Mouse (Mus musculus) cerebellum, adult 18-20 months (tissue): Measurements from ENCODE around the gene Sugt1.

Source experiments
- DNase-seq, 2 experiments: peaks; one replicate each; pipeline ENCODE4 v3.0.0; 2021

Gene Sugt1

GRCm38 (mm10) chr14:79608286-79608685 is 20.8 kb downstream of the Sugt1 start:
- DNase-seq: no peak

DNA sequence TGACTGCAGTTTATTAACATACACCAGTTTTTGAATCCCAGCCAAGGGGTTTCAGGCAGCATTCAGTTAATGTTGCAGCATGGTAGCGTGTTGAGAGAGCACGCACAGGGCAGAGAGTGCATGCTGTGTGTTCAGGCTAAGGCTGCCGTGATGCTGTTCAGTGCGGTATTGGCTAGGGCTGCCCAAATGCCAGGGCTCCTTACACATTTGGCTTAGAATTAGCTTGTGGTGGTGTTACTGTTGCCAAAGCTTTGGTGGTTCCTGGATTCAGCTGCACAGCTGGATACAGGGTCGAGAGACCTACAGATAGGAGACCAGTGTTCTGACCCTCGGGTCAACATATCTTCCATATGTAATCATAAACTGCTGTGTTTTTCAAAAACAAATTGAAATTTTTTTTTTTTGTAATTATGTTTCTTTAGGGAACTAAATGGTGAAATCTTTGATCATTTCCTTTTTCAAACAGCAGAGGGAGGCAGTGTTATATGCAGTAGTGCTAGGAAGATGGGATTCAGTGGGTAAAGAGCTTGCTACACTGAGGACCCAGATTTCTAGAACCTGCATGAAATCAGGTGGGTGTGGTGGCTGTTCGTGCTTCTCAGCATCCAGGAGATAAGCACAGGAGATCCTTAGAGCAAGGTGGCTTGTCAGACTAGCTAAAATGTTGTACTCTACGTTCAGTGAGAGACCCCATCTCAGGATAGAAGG is 29.8 kb downstream of the Sugt1 start:
- DNase-seq: no peak

GRCm38 (mm10) chr14:79619802-79620201 is 32.3 kb downstream of the Sugt1 start:
- no peak for DNase-seq

- no peak for DNase-seq
These were observed 33.7 kb downstream of the Sugt1 start for GRCm38 (mm10) chr14:79621143-79621542.

- DNase-seq: no peak
These were observed 44.8 kb downstream of the Sugt1 start for GRCm38 (mm10) chr14:79632330-79632729.

DNA sequence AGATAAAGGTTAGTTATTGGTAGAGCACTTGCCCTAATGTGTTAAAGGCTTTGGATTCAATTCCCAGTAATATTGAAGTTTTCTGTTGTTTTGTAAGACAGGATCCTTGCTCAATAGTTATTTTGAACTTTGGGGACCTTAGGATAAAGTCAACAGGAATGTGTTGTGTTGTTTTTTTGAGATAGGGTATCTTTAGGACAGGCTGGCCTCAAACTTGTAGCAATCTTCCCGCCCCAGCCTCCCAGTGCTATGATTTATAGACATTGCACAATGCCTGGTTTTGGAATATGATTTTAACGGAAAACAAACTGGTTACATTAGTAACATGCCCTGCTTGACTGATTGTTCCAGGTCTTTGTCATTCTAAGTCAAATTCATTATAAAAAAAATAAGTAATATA is 45.7 kb downstream of the Sugt1 start:
- DNase-seq: no peak

DNA sequence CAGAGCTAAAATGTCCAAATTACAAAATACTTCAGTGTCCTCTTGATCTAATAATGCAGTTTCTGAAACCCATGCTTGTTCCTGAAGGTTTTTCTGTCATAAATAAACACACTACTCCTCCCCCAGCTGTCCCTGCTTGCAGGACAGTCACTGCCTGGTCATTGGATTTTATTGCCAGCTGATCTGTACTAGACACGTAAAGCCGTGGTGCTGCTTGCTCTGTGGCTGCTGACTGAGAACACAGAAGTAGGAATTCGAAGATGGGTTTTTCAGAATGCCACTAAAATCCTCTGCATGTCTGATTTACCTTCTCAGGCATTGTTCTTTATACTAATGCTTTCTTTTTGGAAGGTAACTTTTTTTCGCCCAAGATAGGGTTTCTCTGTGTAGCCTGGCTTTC is 49.3 kb downstream of the Sugt1 start:
- DNase-seq: no peak

DNA sequence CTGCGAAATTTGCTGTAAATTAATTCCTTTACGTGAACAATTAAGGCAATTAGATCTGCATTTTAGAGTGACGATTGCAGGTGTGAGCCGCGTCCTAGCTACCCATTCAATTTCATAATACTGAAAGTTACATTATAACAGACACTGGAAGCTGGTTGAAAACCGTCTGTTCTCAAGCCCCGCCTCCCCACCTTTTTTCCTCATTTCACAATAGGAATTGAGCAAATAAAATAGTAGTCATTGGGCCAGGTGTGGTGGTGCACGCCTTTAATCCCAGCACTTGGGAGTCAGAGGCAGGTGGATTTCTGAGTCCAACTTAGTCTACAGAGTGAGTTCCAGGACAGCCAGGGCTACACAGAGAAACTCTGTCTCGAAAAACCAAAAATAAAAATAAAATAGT is 54.6 kb downstream of the Sugt1 start:
- DNase-seq: no peak

DNA sequence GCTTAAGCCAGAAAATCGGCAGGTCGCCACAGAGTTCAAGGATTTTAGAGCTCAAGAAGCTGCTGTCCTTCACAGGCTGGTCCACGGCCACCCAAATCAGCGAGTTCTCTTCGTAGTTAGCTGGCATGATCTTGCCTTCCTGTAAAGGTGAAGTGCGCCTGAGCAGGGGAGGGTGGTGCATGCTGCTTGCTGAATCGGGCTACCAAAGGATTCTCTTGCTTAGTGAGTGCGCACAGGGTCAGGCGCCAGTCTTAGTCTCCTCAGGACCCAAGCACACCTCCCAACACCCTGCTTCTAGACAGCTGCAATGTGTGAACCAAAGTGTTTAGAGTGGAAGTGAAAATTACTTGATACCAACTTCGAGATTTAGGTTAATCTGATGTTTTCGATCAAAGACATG is 57.9 kb downstream of the Sugt1 start:
- DNase-seq: no peak

DNA sequence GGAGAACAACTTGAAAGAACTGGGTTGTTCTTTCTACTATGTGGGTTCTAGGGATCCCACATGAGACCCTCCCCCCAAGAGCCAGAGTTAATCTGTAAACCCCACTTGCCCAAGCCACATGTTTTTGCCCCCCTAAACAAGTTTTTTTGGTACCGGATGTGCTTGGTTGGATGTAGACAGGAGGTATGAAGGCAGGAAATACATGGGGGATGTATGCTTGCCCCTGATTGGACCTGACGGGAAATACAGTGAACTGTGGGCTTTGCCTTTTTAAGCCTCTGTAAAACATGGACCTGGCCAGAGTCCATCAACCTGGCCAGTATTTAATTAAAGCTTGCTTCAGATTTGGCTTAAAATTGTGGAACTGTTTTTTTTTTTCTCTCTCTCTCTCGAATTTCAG is 62.2 kb downstream of the Sugt1 start:
- no peak for DNase-seq

DNA sequence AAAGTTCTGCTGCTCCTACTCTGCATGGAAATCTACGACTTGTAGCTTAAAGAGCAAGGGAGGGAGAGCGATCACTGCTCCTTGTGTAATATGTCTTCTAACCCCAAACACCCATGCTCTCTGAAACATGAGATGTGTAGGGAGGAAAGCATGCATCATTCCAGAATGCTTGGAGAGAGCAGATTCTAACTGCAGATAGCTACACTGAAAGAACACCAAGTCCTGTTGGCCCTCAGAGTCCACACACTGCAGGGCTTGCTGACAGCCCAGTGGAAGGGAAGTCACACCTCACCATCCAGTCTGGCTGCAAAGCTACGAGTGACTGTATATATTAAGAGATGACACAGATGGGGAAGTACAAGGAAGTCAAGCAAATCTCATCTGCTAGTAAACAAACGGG is 65.2 kb downstream of the Sugt1 start:
- DNase-seq: no peak

DNA sequence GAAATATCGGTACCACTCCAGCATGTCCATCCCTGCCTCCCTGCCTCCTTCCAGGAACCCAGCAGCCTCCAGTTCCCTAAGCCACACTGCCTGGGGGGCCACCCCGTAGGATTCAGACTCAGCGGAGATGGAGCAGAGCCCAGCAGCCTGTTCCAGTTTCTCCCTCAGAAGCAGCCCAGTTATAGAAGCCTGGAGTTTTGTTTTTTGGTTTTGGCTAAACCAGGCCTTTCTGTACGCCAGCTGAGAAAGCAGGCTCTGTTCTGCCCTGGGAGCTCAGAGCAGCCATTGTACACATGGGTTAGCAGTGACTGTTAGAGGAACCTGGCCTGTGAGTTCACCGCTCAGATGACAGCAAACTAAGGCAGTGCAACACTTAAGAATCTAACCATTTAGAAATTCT is 70.8 kb downstream of the Sugt1 start:
- peak; percentile 7 to 11 for DNase-seq

- DNase-seq: no peak
These were observed 71.4 kb downstream of the Sugt1 start for GRCm38 (mm10) chr14:79658748-79659508.

DNA sequence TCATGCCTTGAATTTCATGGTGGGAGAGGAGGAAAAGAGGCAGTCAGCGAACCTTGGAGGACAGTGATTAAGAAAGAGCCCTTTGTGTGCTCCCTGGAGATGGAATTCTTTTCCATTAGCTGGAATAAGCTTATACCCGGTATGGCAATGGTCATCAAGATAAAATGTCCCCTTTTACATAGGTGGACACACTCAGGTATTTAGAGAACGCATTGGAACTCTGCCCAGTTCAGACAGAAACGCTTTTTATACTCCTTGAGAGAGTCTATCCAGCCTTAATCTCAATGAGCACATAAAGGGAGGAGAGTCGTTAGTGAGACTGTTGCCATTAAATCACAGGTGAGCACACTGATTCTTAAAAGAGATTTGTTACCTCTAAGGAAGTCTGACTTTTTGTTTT is 73.0 kb downstream of the Sugt1 start:
- no peak for DNase-seq

DNA sequence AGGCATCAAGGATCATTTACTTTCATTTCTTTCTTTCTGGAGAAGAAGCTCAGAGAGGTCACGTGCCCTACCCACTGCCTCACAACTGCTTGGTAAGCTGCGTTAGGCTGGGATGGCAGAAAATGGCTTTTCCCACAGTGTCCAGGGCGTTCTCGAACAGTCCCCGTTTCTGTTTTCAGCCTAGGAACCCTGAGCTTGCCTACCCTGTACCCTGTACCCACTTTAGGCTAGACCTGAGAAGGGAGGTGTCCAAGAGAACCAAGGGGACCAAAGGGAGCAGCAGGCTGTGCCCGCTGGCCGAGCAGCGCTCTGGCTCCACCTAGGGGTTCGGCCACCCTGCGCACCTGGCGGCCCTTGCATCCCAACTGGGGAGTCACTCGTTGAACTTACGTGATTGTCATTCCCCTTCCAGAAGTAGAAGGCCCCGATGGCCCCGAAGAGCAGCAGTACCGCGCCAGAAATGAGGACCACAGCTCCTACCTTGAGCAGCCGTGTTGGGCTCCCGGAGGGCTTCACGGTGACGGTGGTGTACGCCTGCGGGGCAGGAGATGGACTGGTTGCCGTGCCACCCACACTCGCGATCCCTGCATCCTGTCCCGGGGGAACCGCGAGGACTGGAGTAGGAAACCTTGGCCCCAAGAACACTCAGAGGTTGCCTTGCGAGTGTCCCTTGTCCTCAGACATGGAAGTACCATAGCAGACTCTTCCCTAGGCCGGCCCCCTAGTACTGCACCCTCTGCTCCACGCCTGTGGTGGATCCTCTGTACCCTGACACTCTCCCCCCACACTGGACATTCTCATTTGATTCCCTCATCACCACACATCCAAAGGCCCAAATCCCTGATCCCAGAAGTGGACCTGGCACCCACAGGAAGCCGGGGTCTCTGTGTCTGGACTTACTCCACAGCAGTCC is 73.8 kb downstream of the Sugt1 start:
- peak; percentile 40 to 45 for DNase-seq

DNA sequence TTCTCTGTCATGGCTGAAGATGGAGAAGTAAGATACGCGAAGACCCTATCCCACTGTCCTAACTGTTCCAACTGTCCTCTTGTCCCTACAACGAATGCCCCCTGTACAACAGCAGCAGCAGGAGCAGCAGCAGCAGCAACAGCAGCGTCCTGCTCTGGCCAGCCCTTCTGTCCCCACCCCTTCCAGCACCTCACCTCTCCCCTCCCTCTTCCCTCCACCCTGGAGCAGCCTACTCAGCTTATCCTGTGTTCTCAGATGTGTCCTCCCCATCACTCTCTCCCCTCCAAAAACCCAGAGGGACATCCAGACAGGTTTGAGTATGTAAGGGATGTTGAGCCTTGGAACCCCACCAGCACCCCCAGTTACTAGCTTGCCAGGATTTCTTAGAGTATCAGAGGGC is 74.5 kb downstream of the Sugt1 start, which contains the start of gene Cnmd:
Gene Cnmd, minus strand, starts transcription at position 170 of the 400 bp plus-strand sequence.
- no peak for DNase-seq

- DNase-seq: no peak
These were observed 83.5 kb downstream of the Sugt1 start for GRCm38 (mm10) chr14:79671008-79671407.

DNA sequence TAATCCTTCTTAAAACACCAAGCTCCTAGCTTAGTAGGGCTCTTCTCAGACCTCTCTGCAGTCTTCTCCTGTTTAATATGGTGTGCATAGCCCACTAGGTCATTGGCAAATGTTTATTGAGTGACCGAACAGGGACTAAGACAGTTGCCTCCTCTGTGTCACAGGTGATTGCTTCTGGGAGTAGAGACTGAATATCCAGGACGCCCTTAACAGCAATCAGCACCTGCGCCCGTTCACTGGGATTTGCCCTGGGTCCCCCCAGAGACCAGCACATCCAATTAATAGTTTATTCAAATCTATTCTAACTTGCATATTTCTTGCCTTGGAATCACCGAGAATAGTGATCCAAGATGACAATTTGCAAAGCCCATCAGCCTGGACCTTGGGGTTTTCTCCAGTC is 85.1 kb downstream of the Sugt1 start:
- no peak for DNase-seq

- DNase-seq: no peak
These were observed 85.9 kb downstream of the Sugt1 start for GRCm38 (mm10) chr14:79673083-79674013.

DNA sequence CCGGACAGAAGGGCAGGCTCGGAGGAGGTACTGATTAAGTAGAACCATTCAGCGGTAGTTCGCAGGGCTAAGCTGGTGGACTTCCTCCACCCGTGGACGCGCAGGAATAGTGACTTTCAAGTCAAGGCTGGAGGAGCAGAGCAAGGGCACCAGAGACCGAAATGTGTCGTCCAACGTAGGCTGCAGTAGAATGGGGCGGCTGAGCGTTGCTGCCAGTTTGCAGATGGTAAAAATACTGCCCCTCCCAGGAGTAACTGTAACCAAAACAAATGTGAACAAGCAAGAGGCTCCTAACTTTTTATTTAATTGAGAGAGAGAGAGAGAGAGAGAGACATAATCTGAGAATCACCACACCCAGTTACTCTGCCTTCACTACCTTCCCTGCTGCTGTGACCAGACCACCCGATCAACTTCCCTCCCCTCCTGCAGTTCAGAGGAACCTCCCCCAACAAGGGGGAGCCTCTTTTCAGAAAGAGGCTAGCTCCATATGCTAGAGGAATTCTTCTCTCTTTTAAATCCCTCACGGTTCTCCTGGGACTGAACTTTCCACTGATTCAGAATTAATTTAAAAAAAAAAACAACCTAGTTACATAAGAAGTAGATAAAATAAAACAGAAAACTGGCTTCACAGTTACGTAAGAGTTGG is 89.7 kb downstream of the Sugt1 start:
- no peak for DNase-seq

GRCm38 (mm10) chr14:79677891-79678687 is 90.6 kb downstream of the Sugt1 start:
- DNase-seq: no peak
